Mouse (Mus musculus): ENCODE data around the gene Ing4.

DNA sequence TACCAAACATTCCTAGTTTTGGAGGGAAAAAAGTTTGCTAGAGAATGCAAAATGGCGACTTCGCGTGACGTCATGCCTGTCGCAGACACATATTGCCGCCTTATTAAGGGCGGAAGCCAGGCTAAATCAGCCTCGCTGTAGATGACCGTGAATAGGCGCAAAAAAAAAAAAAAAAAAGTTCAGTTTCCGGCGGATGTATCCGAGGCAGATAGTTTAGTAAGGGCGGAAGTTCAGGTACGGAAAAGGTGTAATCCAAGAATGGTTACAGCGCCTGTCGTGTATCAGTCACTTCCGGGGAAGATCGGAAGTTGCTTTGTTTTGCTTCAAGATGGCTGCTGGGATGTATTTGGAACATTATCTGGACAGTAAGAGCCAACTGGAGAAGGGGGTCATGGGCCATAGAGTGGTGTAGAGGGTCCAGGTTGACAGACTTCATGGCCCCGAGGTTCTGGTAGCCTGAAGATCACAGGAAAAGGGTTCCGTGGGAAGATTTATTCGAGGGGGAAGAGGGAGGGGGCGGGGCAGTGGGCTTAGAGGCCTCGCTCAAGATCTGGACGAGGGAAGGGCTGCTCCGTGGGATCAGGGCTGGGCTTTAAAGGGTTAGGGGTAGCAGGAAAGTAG lies at the start of gene Ing4:
- TF ChIP-seq POLR2A (IDR thresholded peaks at IDR 0.05; ENCODE audit: control insufficient read depth, low read depth, low read length) (no peak), CTCF (IDR thresholded peaks at IDR 0.05; ENCODE audit: control insufficient read depth, insufficient read depth, insufficient replicate concordance, low read depth, low read length) (no peak)

Measured in testis, adult 2 months (tissue).